Mouse (Mus musculus) intestine, postnatal 0 days (tissue): ENCODE measurements around the gene Plcb2. TPM values are rescaled to one million over a fixed set of nuclear protein-coding genes. Genes with fewer than 3 reads are reported as not detected.

Experiments used
- ATAC-seq: fragments of 200-750 bp; cut with Nextera tagmentation; 2 replicates; pipeline ENCODE4 v1.8.0; 2017; ENCODE audit warnings: mild to moderate bottlenecking, moderate TSS enrichment, moderate library complexity
- H3K27ac ChIP-seq: fragments of 300-500 bp; sonication (generic); 2 replicates; pipeline ENCODE4 v1.5.1; 2014; ENCODE audit warnings: mild to moderate bottlenecking, low read depth, low read length, moderate library complexity
- H3K27me3 ChIP-seq: fragments of 300-500 bp; sonication (generic); replicated peaks from 2 replicates; pipeline ENCODE4 v1.6.1; 2014; ENCODE audit warnings: low read length, mixed read lengths; ENCODE audit not compliant: control insufficient read depth, insufficient read depth
- H3K36me3 ChIP-seq: fragments of 300-500 bp; sonication (generic); 2 replicates; pipeline ENCODE4 v1.6.1; 2014; ENCODE audit warnings: mild to moderate bottlenecking, moderate library complexity; ENCODE audit not compliant: control insufficient read depth, insufficient read depth
- H3K4me1 ChIP-seq: fragments of 300-500 bp; sonication (generic); replicated peaks from 2 replicates; pipeline ENCODE4 v1.6.1; 2014; ENCODE audit warnings: antibody characterized with exemption, low read length, mixed read lengths; ENCODE audit not compliant: control insufficient read depth, insufficient read depth
- H3K4me2 ChIP-seq: fragments of 300-500 bp; sonication (generic); replicated peaks from 2 replicates; pipeline ENCODE4 v1.6.1; 2014; ENCODE audit warnings: low read depth, mild to moderate bottlenecking, moderate library complexity
- H3K4me3 ChIP-seq: fragments of 300-500 bp; sonication (generic); 2 replicates; pipeline ENCODE4 v1.5.1; 2014; ENCODE audit warnings: low read depth, low read length
- H3K9ac ChIP-seq: fragments of 300-500 bp; sonication (generic); 2 replicates; pipeline ENCODE4 v1.6.1; 2014; ENCODE audit warnings: mild to moderate bottlenecking, low read depth, low read length
- H3K9me3 ChIP-seq: fragments of 300-500 bp; sonication (generic); 2 replicates; pipeline ENCODE4 v1.6.1; 2016; ENCODE audit warnings: mixed run types; ENCODE audit not compliant: control insufficient read depth
- CTCF ChIP-seq: sonication (generic); IDR thresholded peaks from 2 replicates; pipeline ENCODE4 v1.5.1; 2016; ENCODE audit warnings: low read depth, mild to moderate bottlenecking, control low read depth, antibody characterized with exemption, moderate library complexity
- WGBS: fragments of 180-500 bp; shearing (Covaris S2); extraction: QIAGEN DNeasy Blood & Tissue Kit; methylation state at CpG from one replicate; pipeline ENCODE4 v1.1.7; 2014; 5-methylcytosine and 5-hydroxymethylcytosine counted together
- polyA plus RNA-seq: library from polyadenylated mRNA; unstranded; fragments of >200 nt; fragmentation: Nextera tagmentation; extraction: Ambion mirVana; gene quantifications from 2 replicates; pipeline ENCODE4 v1.2.1, GENCODE M21; 2015

Plcb2 gene
- polyA plus RNA-seq, 1 experiment from 2014 or later = 0.59 TPM

- WGBS = 50% methylated on average over 5 of the region's 5 CpGs
- H3K4me3 ChIP-seq = no peak overlapping the region
- no peaks in the 10 kb centered on the region for H3K9me3 ChIP-seq
- no peak for TF ChIP-seq CTCF
- no peak overlapping the region for H3K4me2 ChIP-seq
- H3K27me3 ChIP-seq = peaks cover 26% of the 10 kb centered on the region
- H3K27ac ChIP-seq = no peak overlapping the region
- 0 out of 2 replicates have a peak, but pooled peaks cover 2% of the 10 kb centered on the region for H3K4me1 ChIP-seq
- H3K36me3 ChIP-seq = no peaks in the 10 kb centered on the region
- no peak for ATAC-seq
- no peak overlapping the region for H3K9ac ChIP-seq
These were observed 30.8 kb downstream of the Plcb2 start for GRCm38 (mm10) chr2:118697311-118697877.

- H3K4me3 ChIP-seq = no peak overlapping the region
- no peak overlapping the region for H3K9ac ChIP-seq
- WGBS = 48% methylated on average over 21 of the region's 21 CpGs
- TF ChIP-seq CTCF = no peak
- no peaks in the 10 kb centered on the region for H3K36me3 ChIP-seq
- no peak overlapping the region for H3K4me2 ChIP-seq
- H3K4me1 ChIP-seq = no peaks in the 10 kb centered on the region
- H3K9me3 ChIP-seq = no peaks in the 10 kb centered on the region
- H3K27me3 ChIP-seq = peaks cover 19% of the 10 kb centered on the region
- no peak for ATAC-seq
- H3K27ac ChIP-seq = no peak overlapping the region
These were observed 31.6 kb downstream of the Plcb2 start for GRCm38 (mm10) chr2:118696451-118697308.

GRCm38 (mm10) chr2:118695677-118696232 lies 32.5 kb downstream of the Plcb2 start:
- Histone ChIP-seq H3K4me3 (no peak overlapping the region), H3K27ac (no peak overlapping the region), H3K4me1 (no peaks in the 10 kb centered on the region), H3K9ac (no peak overlapping the region), H3K27me3 (peaks cover 10% of the 10 kb centered on the region), H3K4me2 (no peak overlapping the region), H3K36me3 (no peaks in the 10 kb centered on the region), H3K9me3 (no peaks in the 10 kb centered on the region)
- ATAC-seq = no peak
- TF ChIP-seq CTCF = peak; percentile 85
- WGBS = 33% methylated on average over 11 of the region's 11 CpGs

GRCm38 (mm10) chr2:118693370-118693966 lies 34.8 kb downstream of the Plcb2 start:
- H3K27me3 ChIP-seq = no peaks in the 10 kb centered on the region
- H3K9ac ChIP-seq = no peak overlapping the region
- no peaks in the 10 kb centered on the region for H3K9me3 ChIP-seq
- no peaks in the 10 kb centered on the region for H3K36me3 ChIP-seq
- no peaks in the 10 kb centered on the region for H3K4me1 ChIP-seq
- no peak overlapping the region for H3K27ac ChIP-seq
- H3K4me3 ChIP-seq = no peak overlapping the region
- no peak for TF ChIP-seq CTCF
- WGBS = 85% methylated on average over 19 of the region's 19 CpGs
- no peak overlapping the region for H3K4me2 ChIP-seq
- ATAC-seq = no peak

- no peak for TF ChIP-seq CTCF
- WGBS = 79% methylated on average over 10 of the region's 10 CpGs
- no peak overlapping the region for H3K4me2 ChIP-seq
- no peaks in the 10 kb centered on the region for H3K4me1 ChIP-seq
- no peaks in the 10 kb centered on the region for H3K27me3 ChIP-seq
- H3K27ac ChIP-seq = no peak overlapping the region
- H3K36me3 ChIP-seq = no peaks in the 10 kb centered on the region
- H3K9ac ChIP-seq = no peak overlapping the region
- H3K4me3 ChIP-seq = no peak overlapping the region
- no peaks in the 10 kb centered on the region for H3K9me3 ChIP-seq
- no peak for ATAC-seq
These were observed 38.4 kb downstream of the Plcb2 start for GRCm38 (mm10) chr2:118689875-118690274.

- Histone ChIP-seq H3K9ac (no peak overlapping the region), H3K4me1 (no peaks in the 10 kb centered on the region), H3K27ac (no peak overlapping the region), H3K4me2 (no peak overlapping the region), H3K36me3 (no peaks in the 10 kb centered on the region), H3K9me3 (no peaks in the 10 kb centered on the region), H3K4me3 (no peak overlapping the region), H3K27me3 (no peaks in the 10 kb centered on the region)
- no peak for TF ChIP-seq CTCF
- WGBS = 84% methylated on average over 3 of the region's 3 CpGs
- ATAC-seq = no peak
These were observed 40.4 kb downstream of the Plcb2 start for GRCm38 (mm10) chr2:118687791-118688190.
